Mouse (Mus musculus) stomach, embryonic 16.5 days (tissue): ENCODE measurements around the gene Tnxb. TPM values are rescaled to one million over a fixed set of nuclear protein-coding genes. Genes with fewer than 3 reads are reported as not detected.
"Not testable (repeated sequence)": the region's sequence is repeated elsewhere in the genome, so short reads cannot be mapped to it uniquely, and the experiment has no call there.

ENCODE experiments used
- ATAC-seq: fragments of 200-750 bp; cut with Nextera tagmentation; 2 replicates; pipeline ENCODE4 v1.8.0; 2017; ENCODE audit warnings: moderate number of reproducible peaks, moderate TSS enrichment; ENCODE audit not compliant: insufficient read depth, low FRiP score
- H3K27ac ChIP-seq: fragments of 300-500 bp; sonication (generic); 2 replicates; pipeline ENCODE4 v1.5.1; 2014; ENCODE audit warnings: low read length
- H3K27me3 ChIP-seq: fragments of 300-500 bp; sonication (generic); 2 replicates; pipeline ENCODE4 v1.6.1; 2014; ENCODE audit warnings: low read length, control low read depth, mixed read lengths; ENCODE audit not compliant: control insufficient read depth, insufficient read depth
- H3K36me3 ChIP-seq: fragments of 300-500 bp; sonication (generic); 2 replicates; pipeline ENCODE4 v1.6.1; 2014; ENCODE audit warnings: low read length; ENCODE audit not compliant: control insufficient read depth, insufficient read depth
- H3K4me1 ChIP-seq: fragments of 300-500 bp; sonication (generic); 2 replicates; pipeline ENCODE4 v1.6.1; 2014; ENCODE audit warnings: low read length, control low read depth, mixed read lengths; ENCODE audit not compliant: control insufficient read depth, insufficient read depth
- H3K4me2 ChIP-seq: fragments of 300-500 bp; sonication (generic); 2 replicates; pipeline ENCODE4 v1.6.1; 2014; ENCODE audit warnings: low read depth, low read length, mixed read lengths
- H3K4me3 ChIP-seq: fragments of 300-500 bp; sonication (generic); replicated peaks from 2 replicates; pipeline ENCODE4 v1.5.1; 2014; ENCODE audit warnings: mild to moderate bottlenecking, low read length
- H3K9ac ChIP-seq: fragments of 300-500 bp; sonication (generic); 2 replicates; pipeline ENCODE4 v1.6.1; 2014; ENCODE audit warnings: low read length
- H3K9me3 ChIP-seq: fragments of 300-500 bp; sonication (generic); replicated peaks from 2 replicates; pipeline ENCODE4 v1.6.1; 2016; ENCODE audit warnings: low read length, control low read depth; ENCODE audit not compliant: control insufficient read depth
- WGBS: fragments of 180-500 bp; shearing (Covaris S2); extraction: QIAGEN DNeasy Blood & Tissue Kit; methylation state at CpG from one replicate; pipeline ENCODE4 v1.1.7; 2014; 5-methylcytosine and 5-hydroxymethylcytosine counted together
- polyA plus RNA-seq: library from polyadenylated mRNA; unstranded; fragments of >200 nt; fragmentation: Nextera tagmentation; extraction: Ambion mirVana; gene quantifications from 2 replicates; pipeline ENCODE4 v1.2.1, GENCODE M21; 2015

Gene Tnxb
- polyA plus RNA-seq, 1 experiment from 2014 or later = 1.8 TPM

GRCm38 (mm10) chr17:34700671-34701071, 30.3 kb downstream of the Tnxb start:
- no peaks in the 10 kb centered on the region for H3K36me3 ChIP-seq
- WGBS = 49% methylated on average over 2 of the region's 2 CpGs
- H3K4me2 ChIP-seq = no peak overlapping the region

GRCm38 (mm10) chr17:34706476-34706875, 36.1 kb downstream of the Tnxb start:
- H3K36me3 ChIP-seq, H3K27ac ChIP-seq, ATAC-seq, H3K4me2 ChIP-seq, H3K9me3 ChIP-seq, H3K9ac ChIP-seq, H3K4me1 ChIP-seq, H3K27me3 ChIP-seq, H3K4me3 ChIP-seq: not testable (repeated sequence)
- 79% methylated on average over 2 of the region's 2 CpGs for WGBS

More at GRCm38 (mm10) chr17:34700671-34701071, 30.3 kb downstream of the Tnxb start:
- H3K4me3 ChIP-seq = no peak overlapping the region
- no peak overlapping the region for H3K9ac ChIP-seq
- ATAC-seq = no peak
- H3K9me3 ChIP-seq = no peaks in the 10 kb centered on the region
- H3K4me1 ChIP-seq = no peaks in the 10 kb centered on the region
- H3K27me3 ChIP-seq = no peaks in the 10 kb centered on the region
- H3K27ac ChIP-seq = no peak overlapping the region

GRCm38 (mm10) chr17:34712951-34713350, 42.6 kb downstream of the Tnxb start:
- no peak overlapping the region for H3K4me2 ChIP-seq
- H3K27ac ChIP-seq = no peak overlapping the region
- ATAC-seq = no peak
- 40% methylated on average over 6 of the region's 6 CpGs for WGBS
- H3K4me3 ChIP-seq = no peak overlapping the region
- H3K4me1 ChIP-seq = no peaks in the 10 kb centered on the region
- no peaks in the 10 kb centered on the region for H3K27me3 ChIP-seq
- H3K9me3 ChIP-seq = no peaks in the 10 kb centered on the region
- H3K36me3 ChIP-seq = no peaks in the 10 kb centered on the region
- no peak overlapping the region for H3K9ac ChIP-seq

GRCm38 (mm10) chr17:34714181-34714907, 44.0 kb downstream of the Tnxb start:
- not testable (repeated sequence) for H3K4me2 ChIP-seq, H3K4me3 ChIP-seq, H3K9me3 ChIP-seq, H3K9ac ChIP-seq, H3K27me3 ChIP-seq, ATAC-seq, H3K4me1 ChIP-seq, H3K27ac ChIP-seq, H3K36me3 ChIP-seq
- 70% methylated on average over 9 of the region's 9 CpGs for WGBS

- H3K36me3 ChIP-seq, H3K4me2 ChIP-seq, H3K27ac ChIP-seq, H3K27me3 ChIP-seq, ATAC-seq, H3K4me3 ChIP-seq, H3K9ac ChIP-seq, H3K9me3 ChIP-seq, H3K4me1 ChIP-seq: not testable (repeated sequence)
- 75% methylated on average over 5 of the region's 5 CpGs for WGBS
These were observed 44.6 kb downstream of the Tnxb start for GRCm38 (mm10) chr17:34714908-34715445.

- not testable (repeated sequence) for H3K36me3 ChIP-seq, ATAC-seq, H3K27me3 ChIP-seq, H3K27ac ChIP-seq, H3K4me1 ChIP-seq, H3K4me2 ChIP-seq, H3K4me3 ChIP-seq, H3K9me3 ChIP-seq, H3K9ac ChIP-seq
- WGBS = 83% methylated on average over 6 of the region's 7 CpGs
These were observed 45.1 kb downstream of the Tnxb start for GRCm38 (mm10) chr17:34715451-34715850.

- H3K4me2 ChIP-seq = no peak overlapping the region
- WGBS = 90% methylated on average over 15 of the region's 15 CpGs
- H3K4me3 ChIP-seq = no peak overlapping the region
- no peak overlapping the region for H3K9ac ChIP-seq
- no peak for ATAC-seq
- H3K4me1 ChIP-seq = no peaks in the 10 kb centered on the region
- H3K27ac ChIP-seq = no peak overlapping the region
- no peaks in the 10 kb centered on the region for H3K9me3 ChIP-seq
- H3K36me3 ChIP-seq = no peaks in the 10 kb centered on the region
- H3K27me3 ChIP-seq = no peaks in the 10 kb centered on the region
These were observed 45.9 kb downstream of the Tnxb start for GRCm38 (mm10) chr17:34716247-34716646.

- ATAC-seq = no peak
- Histone ChIP-seq H3K4me2 (no peak overlapping the region), H3K27ac (no peak overlapping the region), H3K9me3 (no peaks in the 10 kb centered on the region), H3K36me3 (no peaks in the 10 kb centered on the region), H3K27me3 (no peaks in the 10 kb centered on the region), H3K4me1 (no peaks in the 10 kb centered on the region), H3K9ac (no peak overlapping the region), H3K4me3 (no peak overlapping the region)
- WGBS = 72% methylated on average over 11 of the region's 11 CpGs
These were observed 47.1 kb downstream of the Tnxb start for GRCm38 (mm10) chr17:34717401-34717800.

- WGBS = 69% methylated on average over 8 of the region's 8 CpGs
- H3K4me3 ChIP-seq, H3K27me3 ChIP-seq, H3K9ac ChIP-seq, H3K4me2 ChIP-seq, ATAC-seq, H3K4me1 ChIP-seq, H3K9me3 ChIP-seq, H3K27ac ChIP-seq, H3K36me3 ChIP-seq: not testable (repeated sequence)
These were observed 49.6 kb downstream of the Tnxb start for GRCm38 (mm10) chr17:34719886-34720285.
